Mouse (Mus musculus) gastrocnemius, adult 18-20 months (tissue): Measurements from ENCODE around the gene Nol7. TPM values are rescaled to one million over a fixed set of nuclear protein-coding genes. Genes with fewer than 3 reads are reported as not detected.
A peak's percentile ranks its signal among the peaks of the same experiment; 100 is the strongest.

Experiments
- DNase-seq: peaks from one replicate; pipeline ENCODE4 v3.0.0; 2021; ENCODE audit warnings: low spot score
- long read RNA-seq, 2 experiments: library from polyadenylated mRNA; stranded (forward); transcript quantifications; one replicate each; pipeline ENCODE4 v2.0.0; 2021
- total RNA-seq, 2 experiments: library from RNA; stranded (reverse); gene quantifications; 2 replicates each; pipeline ENCODE4 v1.2.3; 2021

Gene Nol7
- total RNA-seq = 100 to 1,000 TPM; 121 to 134 TPM
- long read RNA-seq, experiment 1, transcript Nol7-201 (8 exons, 1,800 nt) = major isoform, 72 of 122 reads
- long read RNA-seq, experiment 1, partial matches to known transcripts = 48 of 122 reads
- long read RNA-seq, experiment 1, other reads (novel, unspliced or antisense) = 1 of 122 reads
- long read RNA-seq, experiment 2, transcript Nol7-201 (8 exons, 1,800 nt) = major isoform, 64 of 130 reads
- long read RNA-seq, experiment 2, partial matches to known transcripts = 65 of 130 reads
- long read RNA-seq, experiment 2, other reads (novel, unspliced or antisense) = 1 of 130 reads

DNA sequence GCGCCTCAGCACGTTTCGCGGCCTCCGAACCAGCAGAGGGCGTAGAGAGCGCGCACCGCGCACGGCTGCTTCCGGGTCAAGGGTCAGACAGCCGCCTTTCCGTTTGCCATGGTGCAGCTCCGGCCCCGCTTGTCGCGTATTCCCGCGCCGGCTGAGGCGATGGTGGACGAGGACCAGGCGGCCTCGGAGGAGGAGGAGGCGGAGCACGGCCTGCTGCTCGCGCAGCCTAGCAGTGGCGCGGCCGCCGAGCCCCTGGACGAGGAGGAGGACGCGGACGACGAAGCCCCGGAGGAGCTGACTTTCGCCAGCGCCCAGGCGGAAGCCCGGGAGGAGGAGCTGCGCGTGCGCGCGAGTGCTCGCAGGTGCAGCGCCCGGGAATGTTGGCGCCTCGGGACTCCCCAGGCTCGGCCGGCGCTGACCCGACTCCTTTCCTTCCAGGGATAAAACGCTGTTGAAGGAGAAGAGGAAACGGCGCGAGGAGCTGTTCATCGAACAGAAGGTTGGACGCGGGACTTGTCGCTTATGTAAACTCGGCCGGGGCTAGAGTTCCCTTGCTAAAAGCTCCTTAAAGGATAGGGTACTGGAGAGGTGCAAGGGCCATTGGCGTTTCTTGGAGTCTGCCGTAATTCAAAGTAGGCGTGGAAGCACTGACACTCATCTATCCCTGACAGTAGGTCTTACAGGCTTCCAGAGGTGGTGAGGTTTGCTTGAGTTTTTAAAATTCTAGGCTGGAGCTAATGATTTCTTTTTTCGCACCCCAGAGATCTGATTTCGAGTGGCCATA is at the start of gene Nol7:
TSS of gene Nol7 (plus strand) at position 94 of the 784 bp plus-strand sequence.
- peak; percentile 95 for DNase-seq

DNA sequence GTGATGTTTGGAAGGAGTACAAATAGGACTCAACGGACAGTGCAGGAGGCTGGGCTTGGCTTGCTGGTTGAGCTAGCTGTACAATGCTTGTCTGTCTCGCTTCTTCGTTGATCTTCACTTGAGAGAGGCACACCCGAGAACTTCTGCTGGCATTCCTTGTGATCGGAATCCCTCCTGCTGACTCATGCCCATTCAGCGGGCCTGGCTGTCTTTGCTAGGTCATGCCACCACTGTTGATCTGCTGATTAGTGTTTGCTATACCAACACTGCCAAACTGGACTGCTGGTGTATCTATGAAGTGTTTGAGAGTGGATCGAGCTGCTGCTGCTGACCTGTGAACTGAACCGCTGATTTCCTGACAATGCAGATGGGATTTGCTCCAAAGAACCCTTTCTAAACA is 48.8 kb upstream of the Nol7 start:
- DNase-seq = no peak

DNA sequence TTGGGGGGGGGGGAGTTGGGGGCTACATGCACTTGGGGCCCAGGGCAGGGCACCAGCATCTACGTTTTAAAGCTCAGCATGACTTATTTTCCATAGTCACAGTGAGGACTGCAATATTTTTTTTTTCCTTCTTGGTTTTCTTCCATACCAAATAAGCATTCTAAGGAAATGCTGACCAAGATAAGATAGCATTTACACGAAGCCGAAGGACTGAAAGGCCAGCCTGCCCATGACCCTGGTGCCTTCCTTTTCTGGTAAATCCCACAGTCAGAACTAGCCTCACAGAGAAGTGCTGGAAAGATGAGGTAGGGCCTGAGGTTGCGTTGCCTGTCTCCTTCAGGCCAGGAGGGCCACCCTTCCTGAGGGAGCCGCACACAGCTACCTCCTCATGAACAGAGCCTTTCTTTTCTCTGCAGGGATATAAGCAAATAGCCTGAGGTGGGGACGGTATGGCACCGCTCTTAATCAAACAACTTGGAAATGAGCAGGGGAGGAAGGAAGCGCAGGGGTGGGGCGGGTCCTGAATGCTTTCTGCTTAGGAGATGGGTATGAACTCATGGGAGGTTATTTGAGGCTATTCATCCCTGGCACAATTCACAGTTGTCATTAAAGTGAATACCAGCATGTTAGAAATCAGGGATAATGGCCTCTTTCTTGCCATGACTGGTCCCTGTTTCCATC is 47.6 kb upstream of the Nol7 start:
- DNase-seq = no peak

DNA sequence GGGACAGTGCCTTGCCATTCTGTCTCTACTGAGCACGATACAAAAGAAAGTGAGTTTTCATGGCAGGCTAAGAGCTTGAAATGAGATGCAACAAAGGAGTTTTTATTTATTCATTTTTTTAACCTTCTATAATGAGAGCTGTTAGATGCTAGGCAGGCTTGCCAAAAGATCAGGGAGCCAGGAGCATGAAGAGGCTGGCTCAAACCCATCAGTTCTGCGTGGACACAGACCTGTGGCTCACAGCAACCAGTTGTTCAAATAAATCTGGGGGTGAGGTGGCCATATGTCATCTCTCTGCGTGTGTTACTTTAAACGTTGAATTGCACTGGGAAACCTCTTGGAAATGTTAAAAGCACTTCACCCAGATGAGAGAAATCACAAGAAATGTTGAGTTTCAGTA is 44.8 kb upstream of the Nol7 start:
- no peak for DNase-seq

DNA sequence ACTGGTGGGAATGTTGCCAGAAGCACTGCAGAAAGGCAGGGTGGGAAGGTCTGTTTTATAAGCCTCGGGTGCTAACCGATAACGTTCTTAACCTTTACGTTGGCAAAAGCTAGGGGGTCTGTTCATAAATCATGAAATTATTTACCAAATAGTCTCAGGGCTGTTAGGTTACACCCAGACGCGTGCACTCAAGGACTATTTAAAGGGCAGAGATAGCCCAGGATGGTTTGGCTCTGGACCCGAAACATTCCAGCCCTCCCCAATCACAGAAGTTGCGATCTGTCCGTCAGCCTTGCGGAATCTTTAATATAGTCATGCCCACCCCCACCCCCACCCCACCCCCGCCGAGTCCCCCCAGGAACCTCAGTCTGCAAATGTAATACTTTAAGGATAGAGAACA is 43.8 kb upstream of the Nol7 start:
- no peak for DNase-seq

DNA sequence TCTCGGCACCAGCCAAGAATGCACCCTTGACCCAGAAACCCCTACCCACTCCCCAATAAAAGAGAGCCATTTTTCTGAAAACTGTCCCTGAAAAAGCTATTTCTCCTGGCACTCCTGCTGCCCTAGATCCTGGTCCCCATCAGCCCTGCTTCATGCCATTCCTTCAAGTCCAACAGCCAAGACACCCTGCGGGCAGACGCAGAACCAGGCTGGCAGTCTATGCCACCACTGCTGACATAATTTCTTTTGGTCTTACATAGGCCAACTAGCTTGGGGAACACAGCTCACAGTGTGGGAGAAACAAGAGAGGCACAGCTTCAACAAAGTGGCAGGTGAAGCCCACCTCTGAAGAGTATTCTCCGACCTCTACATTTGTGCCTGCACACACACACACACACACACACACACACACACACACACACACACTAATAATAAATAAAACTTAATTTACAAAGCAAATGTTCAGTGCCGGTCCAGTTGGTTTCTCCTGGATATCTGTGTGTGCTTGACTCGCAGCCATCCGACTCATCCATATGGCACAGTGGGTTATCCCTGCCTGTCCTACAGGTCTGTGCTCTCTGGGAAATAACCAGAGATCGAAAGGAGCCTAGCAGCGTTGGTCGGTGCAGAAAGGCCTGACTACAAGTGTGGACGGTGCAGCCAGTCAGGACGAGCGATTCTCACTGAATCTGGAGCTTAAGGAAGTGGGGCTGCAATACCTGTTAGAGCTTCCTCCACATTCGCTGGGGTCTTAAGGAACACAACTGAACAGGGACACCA is 41.7 kb upstream of the Nol7 start:
- DNase-seq = no peak

DNA sequence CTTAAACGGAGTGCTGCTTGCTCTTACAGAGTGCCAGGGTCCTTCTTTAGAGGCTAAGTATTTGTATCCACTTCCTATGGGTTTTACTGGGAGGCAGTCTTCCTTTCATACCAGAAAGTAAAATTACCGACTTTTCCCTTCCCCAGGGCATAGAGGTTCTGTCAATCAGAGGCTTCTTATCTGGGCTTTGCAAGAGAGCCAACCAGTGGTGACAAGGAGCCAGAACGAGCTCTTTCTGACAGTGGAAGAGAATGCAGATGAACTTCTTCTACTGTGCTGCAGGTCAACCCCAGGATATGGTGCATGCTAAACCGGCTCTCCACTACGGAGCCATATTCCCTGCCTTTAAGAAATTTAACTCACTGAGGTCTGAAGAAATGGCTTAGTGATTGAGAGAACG is 37.7 kb upstream of the Nol7 start:
- no peak for DNase-seq

DNA sequence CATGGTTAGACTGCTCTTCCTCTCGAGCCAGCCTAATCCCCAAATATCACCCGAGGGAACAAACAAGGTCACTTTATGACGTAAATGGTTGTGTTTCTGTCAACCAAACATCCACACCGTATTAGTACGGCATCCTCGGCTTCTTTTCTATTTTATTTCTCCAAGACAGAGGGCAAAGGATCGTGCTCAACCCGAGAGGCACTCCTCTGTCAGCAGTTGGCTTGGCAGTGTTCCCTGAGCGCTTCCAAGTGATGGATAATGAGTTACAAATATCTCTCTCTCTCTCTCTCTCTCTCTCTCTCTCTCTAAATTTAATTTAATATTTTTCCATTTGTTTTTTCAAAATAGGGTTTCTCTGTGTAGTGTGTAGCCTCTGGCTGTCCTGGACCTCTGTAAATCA is 35.8 kb upstream of the Nol7 start:
- no peak for DNase-seq

DNA sequence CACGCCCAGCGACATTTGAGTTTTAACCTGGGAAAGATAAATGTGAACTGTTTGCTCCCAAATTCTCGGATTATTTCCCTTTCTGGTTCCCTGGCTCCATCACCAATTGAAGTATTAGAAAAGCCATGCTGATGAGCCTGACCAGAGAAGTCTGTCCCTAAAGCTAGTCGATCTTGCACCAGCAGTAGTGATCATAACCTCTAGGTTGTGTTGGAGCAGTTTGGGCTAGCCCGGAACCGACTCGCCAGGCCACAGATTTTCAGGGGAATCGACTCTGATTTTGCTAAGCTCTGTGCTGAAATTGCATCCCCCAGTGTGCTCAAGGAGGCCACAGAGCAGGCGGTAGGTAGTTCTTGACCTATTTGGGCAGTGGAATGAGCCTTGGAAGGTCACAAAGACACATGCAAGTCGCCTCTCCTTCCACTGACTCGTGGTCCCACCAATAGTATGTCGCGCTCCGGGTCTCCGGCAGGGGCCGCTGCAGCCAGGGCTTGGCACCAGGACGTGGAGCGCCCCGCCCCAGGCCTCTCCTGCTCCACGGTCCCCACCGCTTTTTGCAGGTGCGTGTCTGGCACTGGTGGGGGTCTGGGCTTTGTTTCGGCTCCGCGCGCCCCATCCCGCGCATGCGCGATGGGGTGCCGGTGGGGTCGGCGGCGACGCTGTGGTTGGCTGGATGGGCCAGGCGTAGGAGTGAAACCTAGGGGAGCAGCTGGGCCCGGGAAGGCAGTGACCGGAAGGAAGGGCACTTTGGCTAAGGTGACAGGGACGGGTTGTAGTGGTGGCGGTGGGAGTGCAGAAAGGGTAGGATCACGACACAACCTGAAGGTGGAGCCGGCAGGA is 33.0 kb upstream of the Nol7 start, which contains the start of gene Sirt5:
TSS of gene Sirt5 (plus strand) at position 512 of the 840 bp plus-strand sequence.
- peak; percentile 86 for DNase-seq

DNA sequence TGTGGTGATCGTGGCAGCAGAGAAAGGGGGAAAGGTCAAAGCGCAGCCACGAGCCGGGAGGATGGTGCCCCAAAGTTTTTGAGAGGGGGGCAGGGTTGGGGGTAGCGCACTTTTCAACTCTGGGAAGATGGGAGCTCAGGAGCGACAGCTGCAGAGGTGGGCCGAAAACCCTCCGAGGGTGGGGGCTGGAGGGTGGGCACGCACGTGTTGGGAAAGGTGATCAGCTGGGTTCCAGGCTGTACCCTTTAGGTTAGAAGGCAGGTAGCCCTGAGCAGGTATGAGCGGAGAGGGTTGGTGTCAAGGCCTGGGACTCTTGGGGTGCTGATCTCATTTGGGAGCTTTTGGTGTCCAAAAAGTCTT is 32.4 kb upstream of the Nol7 start:
- no peak for DNase-seq

DNA sequence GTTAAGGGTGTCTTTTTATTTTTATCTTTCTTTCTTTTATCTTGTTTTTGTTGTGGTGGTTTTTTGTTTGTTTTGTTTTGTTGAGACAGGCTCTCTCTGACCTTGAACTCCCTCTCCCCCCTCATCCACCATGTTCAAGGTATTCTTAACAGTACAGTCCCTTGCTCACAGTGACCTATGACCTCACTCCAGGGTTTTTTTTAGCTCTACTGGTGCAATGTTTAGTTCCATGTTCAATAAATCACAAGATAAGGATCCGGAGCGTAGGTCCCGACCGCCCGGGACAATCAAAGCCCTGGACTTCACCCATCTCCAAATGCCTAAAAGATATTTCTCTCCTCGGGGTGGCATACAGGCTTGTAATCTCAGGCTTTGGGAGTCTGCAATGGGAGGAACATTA is 28.1 kb upstream of the Nol7 start:
- DNase-seq = no peak

DNA sequence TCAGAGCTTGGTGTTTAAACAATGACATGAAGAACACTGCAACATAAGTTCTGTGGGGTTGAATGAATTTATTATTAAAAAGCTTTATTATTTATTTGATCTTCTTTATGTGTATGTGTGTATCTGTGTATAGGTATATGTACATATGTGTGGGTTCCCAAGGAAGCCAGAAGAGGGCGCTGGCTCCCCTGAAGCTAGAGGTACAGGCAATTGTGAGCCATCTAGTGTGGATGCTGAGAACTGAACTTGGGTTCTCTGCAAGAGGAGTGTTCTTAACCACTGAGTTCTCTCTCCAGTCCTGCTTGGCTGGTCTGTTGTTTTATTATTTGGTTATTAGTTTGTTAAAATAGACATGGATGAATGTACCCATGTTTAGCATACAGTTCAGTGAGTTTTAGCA is 25.3 kb upstream of the Nol7 start:
- DNase-seq = no peak

DNA sequence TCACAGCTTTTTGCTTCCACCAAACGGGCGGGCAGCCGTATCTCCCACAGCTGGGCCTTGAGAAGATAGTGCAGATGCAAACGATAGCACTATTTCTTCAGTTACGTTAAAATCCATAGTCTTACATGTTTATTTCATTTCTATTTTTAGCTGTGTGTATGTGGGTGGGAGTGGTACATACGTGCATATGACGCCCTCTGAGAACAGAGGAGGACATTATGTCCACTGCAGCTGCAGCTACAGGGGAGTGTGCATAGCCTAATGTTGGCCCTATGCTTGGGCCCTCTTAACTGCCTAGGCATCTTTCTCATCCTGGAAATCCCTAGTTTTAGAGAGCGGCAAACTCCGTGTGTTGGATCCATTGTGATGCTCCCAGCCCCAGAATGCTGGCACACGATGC is 24.0 kb upstream of the Nol7 start:
- DNase-seq = no peak

DNA sequence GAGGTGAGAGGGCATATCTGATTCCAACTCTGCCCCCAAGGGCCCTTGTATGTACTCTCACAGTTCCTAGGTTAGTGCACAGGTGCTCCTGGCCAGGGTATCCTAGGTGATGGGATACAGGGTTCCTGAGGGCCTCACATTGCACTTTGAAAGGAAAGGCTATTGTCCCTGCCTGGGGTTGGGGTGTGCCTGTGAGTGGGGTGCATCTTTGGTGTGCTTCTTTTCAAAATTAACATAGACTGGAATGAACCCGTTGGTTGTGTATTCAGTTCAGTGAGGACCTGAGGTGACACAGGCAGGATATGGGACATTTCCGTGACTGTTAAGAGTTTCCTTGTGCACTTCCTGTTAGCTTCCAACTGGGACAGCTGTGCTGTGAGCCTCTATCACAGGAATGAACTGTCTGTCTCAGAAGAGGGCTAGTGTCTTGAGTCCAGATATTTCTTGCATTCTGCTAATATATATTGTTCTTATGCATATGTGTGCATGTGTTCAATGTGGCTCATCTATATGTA is 23.2 kb upstream of the Nol7 start:
- DNase-seq = no peak

DNA sequence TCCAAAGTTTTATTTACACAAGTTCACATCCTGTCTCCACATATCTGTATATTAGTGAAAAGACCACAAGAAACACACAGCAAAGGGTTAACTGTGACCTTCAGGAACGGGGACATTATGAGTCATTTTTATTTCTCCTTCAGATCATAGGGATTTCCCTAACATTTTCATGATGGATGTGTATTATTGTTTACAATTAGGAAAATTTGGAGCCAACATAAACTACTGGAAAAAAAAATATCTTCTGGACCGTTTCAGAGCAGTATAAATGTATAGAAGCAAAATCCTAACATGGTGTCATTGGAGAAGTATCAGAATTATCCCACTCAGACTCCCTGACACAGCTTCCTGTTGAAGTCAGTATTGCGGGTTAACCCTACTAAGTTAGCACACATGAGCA is 18.2 kb upstream of the Nol7 start:
- no peak for DNase-seq

DNA sequence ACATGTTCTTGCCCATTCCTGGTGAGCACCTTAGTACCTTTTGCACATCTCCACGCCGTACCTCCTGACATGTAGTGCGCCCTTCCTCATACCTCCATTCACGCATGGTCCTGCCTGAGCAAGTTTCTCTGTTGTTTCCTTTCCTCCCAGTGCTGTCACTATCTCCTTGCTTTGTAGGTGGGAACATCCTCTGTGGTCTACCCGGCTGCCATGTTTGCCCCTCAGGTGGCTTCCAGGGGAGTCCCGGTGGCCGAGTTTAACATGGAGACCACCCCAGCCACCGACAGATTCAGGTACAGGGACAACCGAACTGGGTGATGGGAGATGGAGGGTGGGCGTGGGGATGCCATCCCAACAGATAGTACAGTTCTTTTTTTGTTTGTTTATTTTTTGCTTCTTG is 12.9 kb upstream of the Nol7 start:
- no peak for DNase-seq

DNA sequence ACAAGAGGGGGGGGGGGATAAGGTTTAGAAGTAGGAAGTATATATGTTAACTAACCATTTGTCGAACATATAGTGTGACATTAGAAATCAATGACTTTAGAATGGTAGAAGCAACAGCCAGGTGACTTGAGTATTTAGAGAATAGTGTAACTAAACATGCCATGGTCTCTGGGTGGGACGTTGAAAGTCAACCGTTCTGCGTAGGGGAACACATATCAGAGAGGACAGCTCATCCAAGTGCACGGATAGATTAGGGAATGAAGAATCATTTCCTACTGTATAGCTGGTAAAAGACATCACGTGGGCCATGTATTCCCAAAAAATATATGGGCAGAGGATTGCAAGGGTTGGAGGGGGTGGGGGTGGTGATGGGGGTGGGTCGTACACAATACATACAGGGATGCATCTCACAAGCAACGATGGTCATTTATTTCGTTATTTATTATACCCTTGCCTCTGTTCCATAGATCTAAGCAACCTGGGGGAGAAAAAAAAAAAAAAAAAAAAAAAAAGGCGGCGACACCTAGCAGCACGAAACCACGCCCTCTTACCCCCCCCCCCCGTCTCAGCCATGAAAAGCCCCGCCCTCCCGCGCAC is 392 bp upstream of the Nol7 start:
- DNase-seq = no peak

DNA sequence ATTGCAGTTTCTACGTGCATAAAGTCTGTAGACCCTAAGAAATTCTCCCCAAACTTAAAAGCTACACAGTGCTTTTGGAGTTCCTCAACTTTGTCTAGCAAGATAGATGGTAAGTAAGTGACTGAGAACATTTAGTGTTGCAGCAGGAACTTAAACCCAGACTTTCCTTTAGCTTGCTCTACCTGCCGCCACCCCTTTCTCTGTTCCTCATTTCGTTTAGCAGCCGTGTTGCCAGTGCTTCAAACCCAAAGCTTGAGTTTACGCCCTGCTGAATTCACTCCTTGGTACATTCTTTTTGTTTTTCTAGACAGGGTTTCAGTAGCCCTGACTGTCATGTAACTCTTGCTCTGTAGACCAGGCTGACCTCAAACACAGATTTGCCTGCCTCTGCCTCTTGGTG is 1.4 kb downstream of the Nol7 start:
- DNase-seq = no peak

DNA sequence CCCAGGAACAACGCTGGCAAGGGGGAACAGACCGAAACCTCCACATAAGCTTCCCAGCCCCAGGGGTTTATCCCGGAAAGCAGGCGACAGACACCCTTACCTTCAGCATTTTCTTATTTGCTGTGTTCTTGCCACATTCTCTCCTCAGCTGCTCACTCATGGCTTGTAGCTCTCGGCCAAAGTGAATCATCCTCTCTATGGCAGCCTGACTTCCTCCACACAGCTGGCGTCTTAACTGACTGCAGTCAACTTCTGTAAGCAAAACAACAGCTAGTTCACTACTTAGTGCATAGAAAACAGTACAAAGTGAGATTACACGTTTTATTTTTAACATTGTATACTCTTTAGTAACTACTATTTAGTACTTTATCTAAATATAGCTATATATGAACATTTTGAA is 14.1 kb downstream of the Nol7 start:
- DNase-seq = no peak

DNA sequence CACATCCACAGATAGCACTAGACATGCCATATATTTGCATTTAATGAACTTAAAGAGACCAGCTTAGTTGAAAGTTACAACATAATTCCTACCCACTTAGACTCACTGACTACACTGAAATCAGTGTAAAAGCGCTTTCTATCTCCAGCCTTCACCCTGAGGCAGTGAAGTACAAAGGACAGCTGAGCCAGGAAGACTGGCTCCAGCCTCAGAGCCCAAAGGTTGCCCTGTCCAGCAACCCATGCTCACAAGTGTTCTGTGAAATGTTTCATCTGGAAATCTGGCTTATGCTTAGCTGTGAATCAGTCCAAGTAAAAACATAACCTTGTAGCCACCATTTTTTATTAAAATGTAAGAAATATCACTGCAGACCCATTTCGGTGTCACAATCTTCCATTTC is 15.4 kb downstream of the Nol7 start:
- no peak for DNase-seq
